Mouse (Mus musculus): ENCODE results near the gene Sept12. TPM values are rescaled to one million over a fixed set of nuclear protein-coding genes. Genes with fewer than 3 reads are reported as not detected.

The Sept12 gene
- polyA plus RNA-seq, 1 experiment, result 0.11 TPM

- DNase-seq (ENCODE audit: low read depth, low spot score), result no peak
- WGBS, result 40% methylated on average over 5 of the region's 5 CpGs
Measured at GRCm38 (mm10) chr16:4978275-4979051, 19.2 kb downstream of the Sept12 start.

DNA sequence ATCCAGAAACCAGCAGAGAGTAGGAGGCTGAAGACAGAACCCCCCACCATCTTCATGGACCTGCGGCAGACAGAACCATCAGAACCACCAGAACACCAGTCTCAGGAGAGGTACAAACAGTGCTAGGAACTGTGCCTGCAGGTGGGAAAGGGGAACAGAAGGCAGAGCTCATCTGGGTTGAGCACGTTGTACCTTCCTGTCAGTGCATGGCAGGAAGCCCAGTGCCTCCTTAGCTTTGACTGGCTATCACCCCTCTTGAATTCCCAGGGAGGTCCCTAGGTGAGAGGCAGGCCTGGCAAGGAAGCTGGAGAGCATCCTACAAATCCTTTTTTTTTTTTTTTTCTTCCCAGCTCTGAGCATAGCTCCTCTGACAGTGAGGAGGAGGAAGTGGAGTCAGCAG lies 21.5 kb downstream of the Sept12 start:
- 70% methylated on average over 2 of the region's 2 CpGs for WGBS
- DNase-seq (ENCODE audit: low read depth, low spot score), result no peak

DNA sequence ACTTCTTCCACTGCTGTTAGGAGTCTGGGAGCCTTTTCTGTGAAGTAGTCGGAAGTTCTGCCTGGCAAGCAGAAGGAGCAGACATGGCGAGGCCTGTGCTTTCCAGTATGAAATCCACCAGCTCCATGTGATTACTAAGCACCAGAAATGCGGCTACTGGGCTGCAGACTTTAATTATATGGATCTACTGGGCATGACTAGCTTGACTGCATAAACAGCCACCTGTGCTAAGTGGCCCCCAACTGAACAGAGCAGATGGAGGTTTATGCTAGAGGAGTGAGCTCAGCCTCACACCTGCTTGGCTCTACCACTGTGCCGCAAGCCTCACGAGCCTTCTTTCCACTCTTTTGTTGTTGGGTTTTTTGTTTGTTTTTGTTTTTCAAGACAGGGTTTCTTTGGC lies 23.1 kb downstream of the Sept12 start:
- no peak for DNase-seq (ENCODE audit: low read depth, low spot score)
- WGBS, result 90% methylated on average over 5 of the region's 5 CpGs

- 65% methylated on average over 4 of the region's 4 CpGs for WGBS
- DNase-seq (ENCODE audit: low read depth, low spot score), result no peak
Measured at GRCm38 (mm10) chr16:4971626-4972025, 26.0 kb downstream of the Sept12 start.

GRCm38 (mm10) chr16:4969055-4969843 lies 28.4 kb downstream of the Sept12 start:
- WGBS, result 83% methylated on average over 5 of the region's 5 CpGs
- no peak for DNase-seq (ENCODE audit: low read depth, low spot score)

GRCm38 (mm10) chr16:4968426-4968825 lies 29.2 kb downstream of the Sept12 start:
- DNase-seq (ENCODE audit: low read depth, low spot score), result no peak
- 79% methylated on average over 3 of the region's 3 CpGs for WGBS

GRCm38 (mm10) chr16:4965392-4966129 lies 32.1 kb downstream of the Sept12 start:
- 91% methylated on average over 8 of the region's 8 CpGs for WGBS

DNA sequence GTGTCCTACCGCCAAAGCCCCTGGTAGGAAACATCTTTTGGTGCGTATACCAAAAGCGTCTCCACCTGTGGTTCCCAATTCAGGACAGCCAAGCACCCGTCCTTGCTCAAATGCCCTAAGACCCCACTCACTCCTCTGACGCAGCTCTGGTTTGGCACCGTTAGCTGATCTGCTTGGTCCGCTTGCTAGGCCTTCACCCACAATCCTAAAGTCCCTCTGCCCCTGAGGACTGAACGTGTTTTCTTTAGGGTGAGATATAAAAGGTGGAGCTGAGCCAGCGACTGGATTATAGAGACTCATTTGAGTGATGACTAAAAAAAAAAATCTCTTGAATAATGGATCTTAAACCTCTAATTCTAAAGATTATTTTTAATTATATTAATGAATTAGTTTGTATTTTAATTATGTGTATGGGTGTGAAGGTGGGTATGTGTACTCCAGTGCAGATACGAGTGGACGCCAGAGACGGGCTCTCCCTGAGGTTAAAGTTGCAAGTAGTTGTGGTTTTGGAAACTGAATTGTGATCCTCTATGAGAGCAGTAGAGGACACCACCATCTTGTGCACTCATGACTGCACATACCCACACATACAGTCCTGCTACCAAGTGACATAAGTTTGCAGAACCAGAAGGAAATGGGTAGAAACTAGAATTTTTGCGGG lies 32.8 kb downstream of the Sept12 start:
- DNase-seq (ENCODE audit: low read depth, low spot score), result no peak
- 17% methylated on average over 13 of the region's 13 CpGs for WGBS

More at GRCm38 (mm10) chr16:4965392-4966129, 32.1 kb downstream of the Sept12 start:
- no peak for DNase-seq (ENCODE audit: low read depth, low spot score)

DNA sequence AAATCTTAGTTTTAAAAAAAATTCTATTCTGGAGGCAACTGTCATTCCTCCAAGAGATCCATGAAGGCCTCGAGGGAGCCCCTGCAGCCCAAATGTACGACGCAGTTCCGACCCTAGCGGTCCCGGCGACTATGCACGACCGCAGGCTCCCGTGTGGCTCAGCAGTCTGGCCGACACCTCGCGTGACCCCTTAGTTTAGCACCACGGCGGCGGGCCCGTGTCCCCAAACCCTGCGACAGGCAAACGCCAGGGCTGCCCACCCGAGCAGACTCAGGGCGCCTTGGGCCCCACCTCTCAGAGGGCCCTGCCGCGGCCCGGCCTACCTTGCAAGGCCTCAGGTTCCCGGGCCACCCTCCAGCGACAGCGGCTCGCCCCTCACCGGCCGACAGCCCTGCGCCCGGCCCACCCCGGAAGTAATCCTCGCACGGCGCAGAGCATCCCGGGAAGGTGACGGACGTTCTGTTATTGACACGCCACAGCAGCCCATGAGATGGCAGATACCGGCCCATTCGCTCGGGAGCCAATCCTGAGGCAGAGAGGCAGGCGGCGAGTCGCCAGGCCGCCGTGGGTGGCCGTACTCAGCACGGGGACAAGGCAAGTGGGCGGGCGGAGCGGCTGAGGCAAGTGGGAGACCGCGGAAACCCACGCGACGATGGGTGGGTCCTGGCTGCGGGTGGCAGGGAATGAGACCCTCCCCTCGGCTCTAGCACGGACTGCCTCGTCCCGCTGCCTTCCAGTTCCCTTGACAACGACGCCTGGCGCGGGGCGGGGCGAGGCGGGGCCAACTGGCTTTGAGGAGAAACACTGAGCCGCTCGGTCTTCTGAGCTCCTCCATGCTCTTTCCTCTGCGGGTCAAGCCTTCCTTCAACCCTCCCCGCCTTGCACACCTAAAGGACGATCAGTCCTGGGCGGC lies 33.6 kb downstream of the Sept12 start, which contains the start of gene Anks3:
Anks3 (minus strand) TSS at position 409 of the 913 bp plus-strand sequence.
- WGBS, result under 1% methylated on average over 76 of the region's 76 CpGs
- peak; percentile 82 for DNase-seq (ENCODE audit: low read depth, low spot score)

GRCm38 (mm10) chr16:4963346-4963745 lies 34.3 kb downstream of the Sept12 start:
- 28% methylated on average over 9 of the region's 9 CpGs for WGBS
- no peak for DNase-seq (ENCODE audit: low read depth, low spot score)

GRCm38 (mm10) chr16:4960260-4960659 lies 37.4 kb downstream of the Sept12 start:
- 79% methylated on average over 8 of the region's 8 CpGs for WGBS
- DNase-seq (ENCODE audit: low read depth, low spot score), result no peak

GRCm38 (mm10) chr16:4957446-4957845 lies 40.2 kb downstream of the Sept12 start:
- 87% methylated on average over 3 of the region's 3 CpGs for WGBS
- no peak for DNase-seq (ENCODE audit: low read depth, low spot score)

DNA sequence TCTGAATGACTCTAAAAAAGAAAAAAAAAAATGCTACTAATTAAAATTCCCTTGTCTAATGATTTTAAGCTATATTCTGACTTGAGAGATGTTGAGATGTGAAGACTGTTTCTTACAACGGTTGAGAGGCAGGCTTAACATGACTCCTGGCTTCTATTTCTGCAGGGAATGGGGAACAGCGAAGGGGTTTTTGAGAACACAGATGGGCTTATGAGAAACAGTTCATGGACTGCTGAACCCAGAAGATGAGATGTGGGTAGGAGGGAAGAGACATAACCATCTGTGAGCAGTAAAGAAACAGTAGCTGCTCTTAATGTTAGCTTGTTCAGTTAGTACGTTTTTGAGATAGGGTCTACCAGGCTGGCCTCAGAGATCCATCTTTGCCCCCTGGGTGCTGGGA lies 41.0 kb downstream of the Sept12 start:
- 93% methylated on average over 3 of the region's 3 CpGs for WGBS
- DNase-seq (ENCODE audit: low read depth, low spot score), result no peak

- WGBS, result 78% methylated on average over 4 of the region's 4 CpGs
- no peak for DNase-seq (ENCODE audit: low read depth, low spot score)
Measured at GRCm38 (mm10) chr16:4947378-4947777, 50.3 kb downstream of the Sept12 start.

- 93% methylated on average over 3 of the region's 3 CpGs for WGBS
- DNase-seq (ENCODE audit: low read depth, low spot score), result no peak
Measured at GRCm38 (mm10) chr16:4946155-4946554, 51.5 kb downstream of the Sept12 start.

DNA sequence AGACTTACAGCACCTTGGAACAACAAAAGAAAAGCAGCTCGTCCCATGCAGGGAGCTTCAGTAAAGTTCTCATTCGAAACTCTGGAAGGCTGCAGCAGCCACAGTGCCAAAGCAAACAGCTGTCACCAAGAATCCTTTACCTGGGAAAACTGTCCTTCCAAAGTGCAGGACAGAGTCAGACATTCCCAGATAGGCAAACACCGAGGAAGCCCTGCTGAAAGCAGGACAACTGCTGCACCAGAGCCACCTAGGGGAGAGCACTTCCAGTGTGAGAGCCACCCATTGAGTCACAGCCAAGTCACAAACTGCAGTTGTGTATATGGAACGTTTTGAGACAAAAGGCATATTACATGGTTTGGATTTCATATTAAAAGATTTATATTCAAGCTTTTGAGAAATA lies 52.2 kb downstream of the Sept12 start:
- DNase-seq (ENCODE audit: low read depth, low spot score), result no peak
- 63% methylated on average over 4 of the region's 4 CpGs for WGBS

DNA sequence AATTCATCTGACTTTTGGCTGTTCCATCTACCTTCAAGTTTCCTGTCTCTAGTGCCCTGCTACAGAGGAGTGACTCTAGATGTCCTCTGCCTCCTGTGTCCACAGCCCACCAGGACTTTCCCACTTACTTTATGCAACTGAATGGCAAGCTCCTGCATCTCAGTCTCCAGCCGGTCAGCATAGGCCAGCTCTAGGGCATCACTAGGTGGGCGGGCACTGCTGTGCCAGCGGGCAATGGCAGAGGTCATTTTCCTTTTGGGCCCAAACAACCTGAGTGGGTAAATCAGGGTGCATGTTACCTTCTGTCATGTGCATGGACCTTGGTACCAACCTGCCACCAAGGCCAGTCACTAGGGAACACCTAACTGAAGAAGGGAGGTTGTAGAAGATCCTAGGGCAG lies 54.2 kb downstream of the Sept12 start:
- 96% methylated on average over 3 of the region's 3 CpGs for WGBS
- no peak for DNase-seq (ENCODE audit: low read depth, low spot score)

DNA sequence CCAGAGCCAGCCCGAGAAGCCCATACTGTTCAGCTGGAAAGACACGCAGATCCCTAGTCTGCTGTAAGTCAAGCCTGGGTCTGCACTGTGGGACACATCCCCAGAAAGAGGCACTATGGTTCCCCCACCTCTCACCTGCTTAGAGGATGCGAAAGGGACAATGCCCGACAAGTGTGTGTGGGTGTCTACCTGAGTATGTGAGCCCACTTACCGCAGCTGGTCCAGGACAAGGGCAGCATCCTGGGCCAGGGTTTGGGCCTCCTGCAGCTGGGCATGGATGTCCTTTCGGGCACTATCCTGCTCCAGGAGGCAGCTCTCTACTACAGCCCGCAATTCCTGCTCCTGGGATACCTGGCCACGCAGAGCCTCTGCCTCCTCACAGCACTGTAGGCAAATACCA lies 54.8 kb downstream of the Sept12 start:
- 90% methylated on average over 8 of the region's 8 CpGs for WGBS
- no peak for DNase-seq (ENCODE audit: low read depth, low spot score)

- no peak for DNase-seq (ENCODE audit: low read depth, low spot score)
Measured at GRCm38 (mm10) chr16:4941016-4941415, 56.6 kb downstream of the Sept12 start.
